Mouse (Mus musculus) brain, embryonic 14.5 days (tissue): ENCODE measurements at regions not wholly inside any gene's neighbourhood (a gene's known extent, or its start where the extent isn't known, plus 50 kb on each side); places are given as distances from the start of the nearest gene placed in this dataset.

Experiments used
- CTCF ChIP-seq: fragments of 200-500 bp; IDR thresholded peaks from 2 replicates; pipeline ENCODE4 v1.5.1; 2012; ENCODE audit warnings: inconsistent platforms, mild to moderate bottlenecking, moderate library complexity, borderline replicate concordance; ENCODE audit not compliant: insufficient read depth, insufficient read length; ENCODE audit errors: extremely low read depth
- POLR2A ChIP-seq: fragments of 200-500 bp; IDR thresholded peaks from 2 replicates; pipeline ENCODE4 v1.6.1; 2012; ENCODE audit warnings: mild to moderate bottlenecking, inconsistent platforms, borderline replicate concordance; ENCODE audit not compliant: poor library complexity, insufficient read depth, insufficient read length, severe bottlenecking; ENCODE audit errors: extremely low read depth

GRCm38 (mm10) chr4:8969951-8970455, 731.2 kb upstream of the Car8 start:
- TF ChIP-seq CTCF = no peak
- TF ChIP-seq POLR2A = no peak
